Mouse (Mus musculus) embryonic facial prominence, embryonic 12.5 days (tissue): ENCODE measurements around the gene Lmntd1. TPM values are rescaled to one million over a fixed set of nuclear protein-coding genes. Genes with fewer than 3 reads are reported as not detected.
A peak's percentile ranks its signal among the peaks of the same experiment; 100 is the strongest.

ENCODE experiments used
- ATAC-seq: fragments of 200-750 bp; cut with Nextera tagmentation; 2 replicates; pipeline ENCODE4 v1.8.0; 2017; ENCODE audit not compliant: insufficient number of reproducible peaks, insufficient read depth, low FRiP score, low TSS enrichment
- H3K27ac ChIP-seq: fragments of 300-500 bp; sonication (generic); 2 replicates; pipeline ENCODE4 v1.5.1; 2016; ENCODE audit warnings: mild to moderate bottlenecking
- H3K27me3 ChIP-seq: fragments of 300-500 bp; sonication (generic); 2 replicates; pipeline ENCODE4 v1.6.1; 2016; ENCODE audit warnings: mild to moderate bottlenecking, moderate library complexity
- H3K36me3 ChIP-seq: fragments of 300-500 bp; sonication (generic); 2 replicates; pipeline ENCODE4 v1.6.1; 2016; ENCODE audit warnings: mild to moderate bottlenecking
- H3K4me1 ChIP-seq: fragments of 300-500 bp; sonication (generic); 2 replicates; pipeline ENCODE4 v1.6.1; 2016
- H3K4me2 ChIP-seq: fragments of 300-500 bp; sonication (generic); replicated peaks from 2 replicates; pipeline ENCODE4 v1.6.1; 2016; ENCODE audit warnings: mild to moderate bottlenecking, moderate library complexity
- H3K4me3 ChIP-seq: fragments of 300-500 bp; sonication (generic); 2 replicates; pipeline ENCODE4 v1.5.1; 2016; ENCODE audit warnings: mild to moderate bottlenecking
- H3K9ac ChIP-seq: fragments of 300-500 bp; sonication (generic); 2 replicates; pipeline ENCODE4 v1.6.1; 2016; ENCODE audit warnings: mild to moderate bottlenecking, moderate library complexity
- H3K9me3 ChIP-seq: fragments of 300-500 bp; sonication (generic); 2 replicates; pipeline ENCODE4 v1.6.1; 2016; ENCODE audit warnings: mild to moderate bottlenecking, moderate library complexity
- WGBS: fragments of 180-500 bp; shearing (Covaris S2); methylation state at CpG from one replicate; pipeline ENCODE4 v1.1.7; 2016; 5-methylcytosine and 5-hydroxymethylcytosine counted together
- polyA plus RNA-seq: library from polyadenylated mRNA; unstranded; fragments of >200 nt; fragmentation: Nextera tagmentation; extraction: Ambion mirVana; gene quantifications from 2 replicates; pipeline ENCODE4 v1.2.1, GENCODE M21; 2016

The Lmntd1 gene
- polyA plus RNA-seq, 1 experiment from 2014 or later: 0.19 TPM

DNA sequence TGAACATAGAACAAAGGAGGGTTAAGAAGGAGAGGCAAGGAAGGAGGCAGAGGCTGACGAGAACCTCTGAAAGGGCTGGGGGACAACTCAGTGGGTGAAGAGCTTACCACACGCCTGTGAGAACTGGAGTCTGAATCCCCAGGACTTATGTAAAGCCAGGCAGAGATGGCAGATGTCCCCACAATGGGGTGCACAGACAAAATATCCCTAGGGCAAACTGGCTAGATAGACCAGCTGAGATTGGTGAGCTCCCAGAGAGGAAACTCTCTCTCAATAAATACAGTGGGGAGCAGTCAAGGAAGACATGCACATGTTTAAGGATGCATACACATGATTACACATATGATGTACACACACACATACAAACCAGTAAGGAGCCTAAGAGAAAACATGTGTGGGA lies 10.0 kb downstream of the Lmntd1 start:
- WGBS: 43% methylated on average over 2 of the region's 2 CpGs
- no peak overlapping the region for H3K27ac ChIP-seq
- peaks cover 14% of the 10 kb centered on the region for H3K4me1 ChIP-seq

DNA sequence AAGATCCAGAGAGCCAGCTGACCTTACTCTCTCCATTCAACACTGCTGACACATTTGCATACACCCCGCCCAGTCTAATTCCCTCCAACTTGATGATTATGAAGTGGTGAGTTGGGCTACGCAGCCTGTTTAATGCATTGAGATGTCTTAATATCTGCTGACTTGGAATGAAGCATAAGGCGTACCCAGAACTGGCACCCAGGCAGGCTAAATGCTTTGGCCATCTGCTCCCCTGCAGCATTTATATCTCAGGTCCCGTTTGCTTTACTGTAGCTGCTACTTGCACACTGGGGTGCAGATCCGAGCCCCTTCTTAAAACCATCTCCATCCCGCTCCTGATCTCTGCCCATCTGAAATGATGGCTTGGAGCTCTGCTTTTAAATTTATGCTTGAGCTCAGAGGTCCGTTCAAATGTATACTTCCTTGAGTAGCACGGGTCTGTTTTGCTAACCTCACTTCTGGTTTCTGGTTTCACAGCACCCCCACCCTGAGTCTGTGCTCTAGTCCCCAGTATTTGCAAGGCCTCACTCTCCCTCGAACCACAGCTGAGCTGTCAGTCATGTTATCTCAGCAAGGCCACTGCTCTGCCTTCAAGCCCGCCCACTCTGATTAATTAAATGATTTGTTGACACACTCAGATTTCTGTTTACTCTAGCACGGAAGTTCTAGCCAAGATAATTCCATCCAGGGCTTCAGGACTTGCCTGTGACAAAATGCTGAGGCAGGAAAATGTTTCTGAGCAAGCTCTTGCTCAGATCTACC lies 15.1 kb downstream of the Lmntd1 start:
- H3K36me3 ChIP-seq: no peaks in the 10 kb centered on the region
- 0 out of 2 replicates have a peak, but pooled peaks have one; percentile 44 for ATAC-seq
- 49% methylated on average over 11 of the region's 11 CpGs for WGBS
- H3K9ac ChIP-seq: no peak overlapping the region
- H3K4me3 ChIP-seq: no peak overlapping the region
- no peak overlapping the region for H3K4me2 ChIP-seq
- H3K27ac ChIP-seq: no peak overlapping the region
- 0 out of 2 replicates have a peak, but pooled peaks cover 2% of the 10 kb centered on the region for H3K9me3 ChIP-seq
- no peaks in the 10 kb centered on the region for H3K27me3 ChIP-seq
- peaks cover 17% of the 10 kb centered on the region for H3K4me1 ChIP-seq

More for the DNA sequence above, 10.0 kb downstream of the Lmntd1 start:
- Histone ChIP-seq H3K9me3 (0 out of 2 replicates have a peak, but pooled peaks cover 2% of the 10 kb centered on the region), H3K4me2 (no peak overlapping the region), H3K27me3 (no peaks in the 10 kb centered on the region), H3K36me3 (no peaks in the 10 kb centered on the region), H3K9ac (no peak overlapping the region), H3K4me3 (no peak overlapping the region)
- ATAC-seq: no peak

DNA sequence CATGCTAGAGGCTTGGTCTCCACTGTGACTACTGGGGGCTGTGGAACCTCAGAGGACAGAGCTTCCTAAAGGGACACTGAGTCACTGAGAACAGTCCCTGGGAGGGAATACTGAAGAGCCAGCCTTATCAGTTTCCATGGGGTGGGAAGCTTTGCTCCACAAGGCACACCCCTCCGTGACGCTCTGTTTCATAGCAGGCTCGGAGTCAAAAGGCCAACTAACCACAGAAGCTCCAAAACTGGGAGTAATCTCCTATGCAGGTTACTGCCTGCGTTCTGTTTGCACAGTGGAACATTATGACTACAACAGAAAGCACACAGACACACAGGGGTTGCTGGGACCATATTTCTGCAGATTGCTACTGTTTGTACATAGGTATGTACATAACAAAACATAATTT lies 18.2 kb downstream of the Lmntd1 start:
- peaks cover 27% of the 10 kb centered on the region for H3K4me1 ChIP-seq
- H3K36me3 ChIP-seq: no peaks in the 10 kb centered on the region
- H3K9me3 ChIP-seq: 0 out of 2 replicates have a peak, but pooled peaks cover 1% of the 10 kb centered on the region
- H3K4me2 ChIP-seq: no peak overlapping the region
- WGBS: 62% methylated on average over 4 of the region's 4 CpGs
- no peak overlapping the region for H3K9ac ChIP-seq
- ATAC-seq: no peak
- H3K27me3 ChIP-seq: no peaks in the 10 kb centered on the region
- no peak overlapping the region for H3K27ac ChIP-seq
- H3K4me3 ChIP-seq: no peak overlapping the region

DNA sequence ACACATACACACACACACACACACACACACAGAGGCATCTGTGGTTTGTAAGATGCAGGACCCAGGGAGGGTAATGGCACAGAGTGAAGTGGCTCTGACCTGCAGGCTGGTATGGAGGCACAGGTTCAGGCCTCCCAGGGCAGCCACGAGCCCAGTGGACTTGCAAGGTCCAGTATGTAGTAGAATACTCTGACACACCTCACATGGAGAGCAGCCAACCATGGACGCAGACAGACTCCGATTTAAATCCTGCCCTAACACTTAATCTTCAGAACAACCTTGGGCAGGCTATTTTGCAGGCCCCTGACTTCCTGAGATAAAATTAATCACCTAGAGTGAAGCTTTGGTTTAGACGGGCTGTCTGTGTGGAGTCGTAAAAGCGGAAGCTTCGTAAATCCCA lies 20.1 kb downstream of the Lmntd1 start:
- H3K4me1 ChIP-seq: peaks cover 28% of the 10 kb centered on the region
- H3K36me3 ChIP-seq: no peaks in the 10 kb centered on the region
- H3K4me3 ChIP-seq: no peak overlapping the region
- no peaks in the 10 kb centered on the region for H3K9me3 ChIP-seq
- H3K27me3 ChIP-seq: no peaks in the 10 kb centered on the region
- no peak overlapping the region for H3K4me2 ChIP-seq
- 83% methylated on average over 7 of the region's 7 CpGs for WGBS
- ATAC-seq: no peak
- H3K27ac ChIP-seq: no peak overlapping the region
- H3K9ac ChIP-seq: no peak overlapping the region

DNA sequence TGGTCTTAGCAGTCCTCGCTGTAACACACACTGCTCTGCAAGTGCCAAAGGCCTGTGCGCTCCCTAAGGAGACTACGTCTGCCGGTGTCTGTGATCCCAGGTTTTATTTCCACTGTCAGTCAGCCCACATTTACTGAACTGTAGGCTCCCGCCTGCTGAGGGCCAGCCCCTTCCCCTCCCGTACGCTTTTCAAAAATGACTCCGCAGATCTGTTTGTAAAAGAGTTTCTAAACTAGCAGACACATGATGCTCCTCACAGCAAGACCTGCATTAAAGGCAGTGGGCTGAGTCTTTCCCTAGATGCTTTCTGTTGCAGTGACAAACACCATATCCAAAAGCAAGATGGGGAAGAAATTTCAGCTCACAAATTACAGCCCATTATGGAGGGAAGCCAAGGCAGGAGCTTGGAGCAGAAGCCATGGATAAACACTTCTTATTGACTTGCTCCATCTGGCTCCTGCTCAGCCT lies 21.6 kb downstream of the Lmntd1 start:
- H3K4me2 ChIP-seq: no peak overlapping the region
- no peaks in the 10 kb centered on the region for H3K27me3 ChIP-seq
- no peaks in the 10 kb centered on the region for H3K36me3 ChIP-seq
- H3K4me1 ChIP-seq: peaks cover 23% of the 10 kb centered on the region
- 0 out of 2 replicates have a peak, but pooled peaks have one; percentile 12 for ATAC-seq
- no peaks in the 10 kb centered on the region for H3K9me3 ChIP-seq
- H3K9ac ChIP-seq: no peak overlapping the region
- WGBS: 40% methylated on average over 8 of the region's 8 CpGs
- peak overlapping the region; percentile 32; the same call in 1 of the 2 replicates for H3K27ac ChIP-seq
- H3K4me3 ChIP-seq: no peak overlapping the region

DNA sequence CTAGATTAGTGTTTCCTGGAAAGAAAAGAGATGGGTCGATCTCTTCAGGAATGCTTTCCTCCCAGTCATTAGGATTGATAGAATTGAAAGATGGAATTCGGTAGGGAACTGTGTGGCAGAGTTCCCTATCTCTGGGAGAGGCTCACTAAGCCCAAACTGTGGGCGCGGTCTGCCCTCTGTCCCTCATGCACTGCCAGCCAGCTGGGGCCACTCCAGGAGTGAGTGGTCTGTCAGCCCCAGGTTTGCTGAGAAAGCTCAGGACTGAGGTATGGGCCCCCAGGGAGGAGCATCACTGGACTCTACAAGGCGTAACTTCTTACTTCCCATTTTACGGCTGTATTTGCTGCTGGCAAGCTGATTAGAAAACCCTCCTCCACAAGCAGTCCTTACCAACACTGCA lies 22.1 kb downstream of the Lmntd1 start:
- Histone ChIP-seq H3K9ac (no peak overlapping the region), H3K9me3 (no peaks in the 10 kb centered on the region), H3K4me3 (no peak overlapping the region), H3K4me1 (peaks cover 23% of the 10 kb centered on the region), H3K27me3 (no peaks in the 10 kb centered on the region), H3K27ac (0 out of 2 replicates have a peak overlapping the region, but pooled peaks have one; percentile 32), H3K36me3 (no peaks in the 10 kb centered on the region), H3K4me2 (no peak overlapping the region)
- no peak for ATAC-seq
- WGBS: 77% methylated on average over 6 of the region's 6 CpGs

DNA sequence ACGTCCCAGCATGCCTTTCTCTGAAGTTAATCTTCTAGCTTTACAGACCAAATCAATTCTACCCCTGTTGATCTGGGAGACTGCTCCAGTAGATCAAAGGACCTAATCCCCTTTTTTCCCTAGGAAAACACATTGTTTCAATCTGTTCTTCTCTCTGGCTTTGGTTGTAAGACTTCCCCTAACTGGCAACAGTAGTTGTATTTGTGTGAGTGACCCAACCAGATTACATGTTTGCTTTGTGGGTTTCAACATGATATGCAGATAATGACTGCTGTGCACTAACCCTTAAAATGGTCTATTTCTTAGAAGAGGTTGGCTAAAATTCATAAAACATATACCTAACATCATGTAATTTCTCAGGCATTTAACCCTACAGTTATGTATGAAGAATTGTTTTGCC lies 22.5 kb downstream of the Lmntd1 start:
- Histone ChIP-seq H3K36me3 (no peaks in the 10 kb centered on the region), H3K4me2 (no peak overlapping the region), H3K9ac (no peak overlapping the region), H3K27ac (no peak overlapping the region), H3K9me3 (no peaks in the 10 kb centered on the region), H3K4me3 (no peak overlapping the region), H3K4me1 (peaks cover 23% of the 10 kb centered on the region), H3K27me3 (no peaks in the 10 kb centered on the region)
- WGBS: 38% methylated on average over 1 of the region's 1 CpGs
- ATAC-seq: no peak

DNA sequence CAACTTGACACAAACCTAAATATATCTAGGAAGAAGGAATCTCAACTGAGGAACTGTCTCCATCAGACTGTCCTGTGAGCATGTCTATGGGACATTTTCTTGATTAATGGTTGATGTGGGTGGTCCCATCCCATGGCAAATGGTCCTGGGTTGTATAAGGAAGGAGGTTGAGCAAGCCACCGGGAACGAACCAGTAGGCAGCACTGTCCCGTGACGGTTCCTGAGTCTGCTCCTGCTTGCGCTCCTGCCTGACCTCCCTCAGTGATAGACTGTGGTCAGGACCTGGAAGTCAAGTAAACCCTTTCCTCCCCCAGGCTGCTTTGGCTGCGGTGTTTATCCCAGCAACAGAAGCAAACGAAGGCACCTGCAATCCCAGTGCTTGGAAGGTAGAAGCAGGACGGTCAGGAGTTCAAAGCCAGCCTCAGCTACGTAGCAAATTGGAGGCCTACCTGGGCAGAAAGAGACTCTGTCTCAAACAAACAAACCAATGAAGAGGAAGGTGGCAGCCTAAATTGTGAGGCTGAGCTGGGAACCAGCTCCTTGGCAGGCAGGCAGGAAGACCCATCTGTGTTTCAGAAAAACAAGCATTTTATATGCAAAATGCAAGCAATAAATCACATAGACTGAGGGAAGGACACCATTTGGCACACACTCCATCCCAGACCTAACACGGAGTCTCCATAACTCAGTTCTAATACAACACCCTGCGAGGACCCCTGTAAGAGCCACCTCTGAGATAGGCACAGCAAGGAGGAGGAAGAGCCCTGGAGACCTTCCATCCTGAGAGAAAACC lies 23.4 kb downstream of the Lmntd1 start:
- no peaks in the 10 kb centered on the region for H3K36me3 ChIP-seq
- H3K4me3 ChIP-seq: no peak overlapping the region
- H3K27ac ChIP-seq: no peak overlapping the region
- ATAC-seq: no peak
- no peak overlapping the region for H3K4me2 ChIP-seq
- peaks cover 22% of the 10 kb centered on the region for H3K4me1 ChIP-seq
- H3K9me3 ChIP-seq: no peaks in the 10 kb centered on the region
- H3K9ac ChIP-seq: no peak overlapping the region
- WGBS: 84% methylated on average over 11 of the region's 11 CpGs
- H3K27me3 ChIP-seq: no peaks in the 10 kb centered on the region

DNA sequence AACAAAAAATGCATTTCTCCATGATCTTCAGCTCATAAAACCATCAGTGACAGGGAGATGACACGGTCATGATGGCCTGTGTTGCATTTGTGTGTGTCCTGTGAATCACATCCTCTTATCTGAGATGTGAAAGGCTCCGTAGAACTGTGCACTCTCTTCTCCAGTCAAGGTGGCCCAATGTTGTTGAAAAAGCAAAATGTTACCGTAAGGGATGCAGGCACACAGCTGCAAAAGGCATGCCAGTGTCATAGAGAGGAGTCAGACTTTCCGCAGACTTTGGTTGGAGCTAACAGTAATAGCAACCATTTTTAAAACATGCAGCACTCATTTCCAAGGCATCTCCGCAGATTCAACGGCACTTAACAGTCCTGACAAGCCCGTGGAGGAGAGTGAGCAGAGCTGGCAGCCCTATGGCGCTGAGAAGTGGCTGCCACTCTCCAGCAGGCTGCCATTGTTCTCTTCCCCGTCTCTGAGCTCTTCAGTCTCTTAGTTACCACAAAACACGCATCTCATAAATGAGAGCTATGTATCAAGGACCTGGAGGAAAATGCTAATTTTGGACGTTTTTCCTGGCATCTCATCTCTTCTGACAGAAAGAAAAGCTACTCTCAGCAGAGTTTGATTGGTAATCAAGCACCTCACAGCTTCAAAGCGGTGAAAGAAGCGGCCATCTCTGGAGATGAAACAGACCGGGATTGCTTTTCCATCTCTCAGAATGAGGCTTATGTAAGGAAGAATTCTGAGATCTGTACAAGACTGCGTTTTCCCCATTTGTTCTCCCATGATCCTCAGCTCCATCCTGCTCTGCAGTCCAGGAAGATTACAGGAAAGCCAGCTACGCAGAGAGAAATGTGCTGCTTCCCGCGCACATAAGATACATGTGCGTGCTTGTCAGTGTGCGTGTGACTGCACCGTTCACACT lies 28.8 kb downstream of the Lmntd1 start:
- H3K9me3 ChIP-seq: no peaks in the 10 kb centered on the region
- H3K27ac ChIP-seq: no peak overlapping the region
- 76% methylated on average over 21 of the region's 21 CpGs for WGBS
- no peak overlapping the region for H3K9ac ChIP-seq
- no peaks in the 10 kb centered on the region for H3K27me3 ChIP-seq
- no peak overlapping the region for H3K4me3 ChIP-seq
- ATAC-seq: no peak
- H3K36me3 ChIP-seq: no peaks in the 10 kb centered on the region
- no peak overlapping the region for H3K4me2 ChIP-seq
- H3K4me1 ChIP-seq: no peaks in the 10 kb centered on the region

DNA sequence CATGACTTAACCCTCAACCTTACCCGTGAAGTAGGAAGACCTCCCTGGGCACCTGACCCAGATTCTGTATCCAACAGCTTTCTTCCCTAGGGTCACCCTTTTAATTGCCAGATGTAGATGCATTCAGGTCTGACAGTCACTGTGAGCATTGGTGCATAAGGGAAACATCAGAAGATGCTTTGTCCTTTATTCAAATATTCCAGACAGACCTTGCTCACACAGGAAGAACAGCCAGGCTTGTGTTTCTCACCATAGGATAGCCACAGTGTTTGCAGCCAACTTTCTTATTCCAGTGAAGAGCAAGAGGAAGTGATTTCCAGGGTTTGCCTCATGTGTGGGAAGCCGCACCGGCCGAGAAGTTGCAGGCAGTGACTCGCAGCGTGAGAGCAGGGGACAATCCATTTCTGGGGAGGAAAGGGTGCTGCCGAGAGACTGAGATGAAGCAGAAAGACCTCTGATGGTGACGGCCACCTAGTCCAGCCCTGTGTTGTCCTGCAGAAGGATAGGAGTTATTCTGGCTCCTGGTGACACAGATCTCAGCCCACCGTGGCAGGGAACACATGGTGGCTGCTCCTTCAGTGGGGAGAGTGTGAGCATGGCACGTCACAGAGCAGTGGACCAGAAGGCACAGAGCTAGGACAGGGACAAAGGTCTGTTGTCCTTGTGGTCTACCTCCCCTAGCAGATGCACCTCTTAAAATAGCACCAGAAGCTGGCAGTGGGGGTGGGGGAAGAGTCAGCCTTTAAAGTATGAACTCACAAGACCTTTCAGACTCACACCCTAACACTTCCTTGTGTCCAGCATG lies 32.6 kb downstream of the Lmntd1 start:
- ATAC-seq: no peak
- Histone ChIP-seq H3K27ac (no peak overlapping the region), H3K4me1 (peaks cover 12% of the 10 kb centered on the region; the same call in 1 of the 2 replicates), H3K4me3 (no peak overlapping the region), H3K27me3 (no peaks in the 10 kb centered on the region), H3K36me3 (no peaks in the 10 kb centered on the region), H3K9ac (no peak overlapping the region), H3K9me3 (no peaks in the 10 kb centered on the region), H3K4me2 (no peak overlapping the region)
- 69% methylated on average over 10 of the region's 10 CpGs for WGBS
